Mouse (Mus musculus): ENCODE data around the gene Slc12a8. TPM values are rescaled to one million over a fixed set of nuclear protein-coding genes. Genes with fewer than 3 reads are reported as not detected.

Slc12a8 gene
- total RNA-seq, 2 experiments from 2014 or later = 0.31 to 0.47 TPM

DNA sequence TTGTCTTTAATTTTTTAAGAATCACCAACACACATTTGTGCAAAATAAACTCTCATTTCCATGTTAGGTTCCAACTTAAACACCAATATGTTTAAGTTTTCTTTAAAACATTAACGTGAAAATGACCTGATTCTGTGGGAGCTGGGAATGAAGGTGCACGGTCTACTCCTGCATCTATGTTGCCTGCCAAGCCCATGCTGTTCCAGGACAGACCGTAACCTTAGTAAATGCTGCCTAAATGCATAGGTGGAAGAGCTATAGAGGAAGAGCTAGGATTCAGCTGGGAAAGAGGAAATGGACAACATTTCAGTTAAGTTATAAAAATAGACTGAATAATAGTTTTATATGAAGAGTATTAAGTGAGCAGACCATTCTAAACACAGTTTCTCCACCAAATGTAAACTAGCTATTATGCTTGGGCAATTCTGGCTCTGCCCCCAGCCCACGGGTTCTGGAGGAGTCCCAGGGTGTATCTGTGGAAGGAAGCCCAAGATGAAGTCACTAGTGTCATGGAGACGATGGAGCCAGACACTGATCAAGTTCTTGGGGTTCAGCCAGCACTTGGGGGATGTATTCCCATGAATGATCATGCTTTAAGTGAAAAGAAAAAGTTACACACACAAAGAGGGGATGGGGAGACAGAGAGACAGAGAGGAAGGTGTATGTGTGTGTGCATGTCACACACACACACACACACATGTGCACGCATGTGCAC is 95.1 kb downstream of the Slc12a8 start:
- DNase-seq = peak; percentile 73 to 77

DNA sequence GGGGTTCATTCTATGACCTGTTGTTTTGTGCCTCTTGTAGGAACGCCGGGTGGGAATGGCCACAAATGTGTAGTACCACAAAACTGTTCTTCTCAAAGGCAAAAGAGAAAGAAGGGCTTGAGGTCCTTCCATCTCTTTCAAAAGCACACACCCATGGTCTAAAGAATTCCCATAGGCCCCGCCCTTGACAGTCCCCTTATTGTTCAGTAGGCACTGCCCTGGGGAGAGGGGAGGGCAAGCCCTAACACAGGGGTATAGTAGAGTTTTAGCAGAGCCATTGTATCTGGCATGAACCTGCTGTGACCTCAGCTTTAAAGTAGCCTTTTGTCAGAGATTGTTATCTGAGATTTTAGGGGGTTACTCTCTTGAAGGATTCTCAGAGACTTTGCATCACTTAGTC is 98.9 kb downstream of the Slc12a8 start:
- no peak for DNase-seq

DNA sequence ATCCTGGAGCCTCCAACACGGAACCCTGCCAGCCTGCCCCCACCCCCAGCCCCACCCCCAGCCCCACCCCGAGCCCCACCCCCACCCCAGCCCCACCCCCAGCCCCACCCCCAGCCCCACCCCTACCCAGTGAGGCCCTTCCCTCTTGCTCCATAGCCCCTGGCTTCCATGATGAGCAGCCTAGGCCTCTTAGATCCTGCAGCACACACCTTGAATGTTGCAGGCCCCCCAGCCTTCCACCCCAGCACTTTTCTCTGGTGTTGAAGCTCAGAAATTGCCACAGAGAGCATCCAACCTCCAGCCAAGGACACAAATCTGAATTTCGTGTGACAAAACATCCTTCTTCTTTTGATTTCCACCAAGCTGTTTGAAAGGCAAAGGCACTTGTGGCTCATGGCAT is 104.7 kb downstream of the Slc12a8 start:
- no peak for DNase-seq

DNA sequence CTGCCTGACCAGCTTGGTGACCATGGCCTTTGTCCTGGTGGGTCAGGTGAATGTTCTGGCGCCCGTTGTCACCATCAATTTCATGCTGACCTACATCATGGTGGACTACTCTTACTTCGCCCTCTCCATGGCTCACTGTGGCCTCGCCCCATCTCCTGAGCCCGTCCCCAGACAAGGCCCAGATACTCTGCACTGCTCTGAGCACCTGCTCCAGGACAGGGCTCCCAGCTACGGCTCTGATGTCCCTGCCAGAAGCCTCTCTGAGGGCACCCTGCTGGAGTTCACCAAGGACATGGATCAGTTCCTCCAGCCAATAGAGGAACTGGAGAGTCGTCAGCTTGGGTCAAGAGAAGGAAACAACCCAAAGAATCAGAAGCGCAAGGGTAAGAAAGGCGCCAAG is 107.5 kb downstream of the Slc12a8 start:
- DNase-seq = no peak

DNA sequence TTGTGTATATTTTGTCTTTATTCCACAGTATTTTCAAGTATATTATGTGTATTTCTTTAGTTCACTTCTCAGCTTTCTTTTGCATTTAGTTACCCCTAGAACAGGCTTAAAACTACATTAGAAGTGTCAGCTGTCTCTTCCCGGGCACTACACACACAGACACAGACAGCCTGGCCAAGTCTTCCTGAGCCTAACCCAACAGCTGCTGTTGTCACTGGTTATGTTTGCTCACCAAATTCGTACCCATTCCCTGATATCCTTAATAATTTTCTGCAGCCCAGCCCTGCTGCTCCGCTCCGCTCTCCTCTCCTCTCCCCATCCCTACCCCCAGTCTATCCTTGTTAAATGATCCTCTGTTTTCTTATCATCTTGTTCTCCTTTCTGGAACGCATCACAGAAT is 112.4 kb downstream of the Slc12a8 start:
- DNase-seq = no peak

DNA sequence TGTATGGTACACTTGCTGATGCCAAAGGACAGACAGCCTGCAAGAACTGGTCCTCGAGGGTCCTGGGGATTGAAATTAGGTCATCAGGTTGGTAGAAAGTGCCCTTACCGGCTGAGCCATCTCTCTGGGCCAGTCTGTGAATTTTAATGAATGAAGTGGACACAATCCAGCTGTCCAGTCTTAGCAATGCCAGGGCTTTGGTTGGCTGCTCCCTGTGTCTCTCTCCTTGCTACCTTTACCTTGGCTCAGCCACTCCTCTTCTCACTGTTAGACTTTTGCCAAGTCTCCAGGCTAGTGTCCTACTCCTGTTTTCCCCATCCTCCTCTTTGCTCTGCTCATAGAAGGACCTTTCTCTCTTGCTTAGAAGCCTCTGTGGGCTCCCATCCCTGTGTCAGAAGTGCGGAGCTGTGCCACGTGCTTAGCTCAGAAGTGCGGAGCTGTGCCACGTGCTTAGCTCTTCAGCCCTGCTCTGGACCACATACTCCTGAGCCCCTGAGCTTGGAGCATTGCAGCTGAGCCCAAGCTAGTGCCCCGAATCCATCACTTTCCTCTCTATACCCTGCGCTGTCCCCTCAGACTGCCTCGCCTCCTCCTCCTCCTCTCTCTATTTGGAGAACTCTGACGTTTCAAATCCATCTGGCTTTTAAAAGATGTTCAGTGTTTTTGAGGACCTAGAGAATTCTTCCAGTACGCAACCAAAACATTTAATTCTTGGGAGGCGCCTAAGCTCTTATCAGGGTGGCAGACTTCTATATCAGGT is 118.9 kb downstream of the Slc12a8 start:
- no peak for DNase-seq

DNA sequence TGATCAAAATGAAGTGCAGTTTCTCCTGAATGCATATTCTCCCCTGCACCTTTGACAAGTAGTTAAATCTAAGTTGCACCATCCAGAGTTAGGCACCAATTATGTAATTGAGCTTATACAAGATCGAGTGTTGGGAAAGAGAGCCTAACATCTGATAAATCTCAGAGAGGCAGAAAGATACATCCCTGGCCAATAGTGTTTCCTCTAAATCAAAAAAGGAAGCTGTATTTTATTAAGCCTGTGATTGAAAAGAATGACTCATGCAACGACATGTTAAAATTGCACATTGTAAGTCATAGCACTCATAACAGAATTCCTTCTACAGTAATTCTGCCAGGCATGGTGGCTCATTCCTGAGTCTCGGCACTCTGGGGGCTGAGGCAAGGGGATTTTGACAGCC is 124.7 kb downstream of the Slc12a8 start:
- no peak for DNase-seq

DNA sequence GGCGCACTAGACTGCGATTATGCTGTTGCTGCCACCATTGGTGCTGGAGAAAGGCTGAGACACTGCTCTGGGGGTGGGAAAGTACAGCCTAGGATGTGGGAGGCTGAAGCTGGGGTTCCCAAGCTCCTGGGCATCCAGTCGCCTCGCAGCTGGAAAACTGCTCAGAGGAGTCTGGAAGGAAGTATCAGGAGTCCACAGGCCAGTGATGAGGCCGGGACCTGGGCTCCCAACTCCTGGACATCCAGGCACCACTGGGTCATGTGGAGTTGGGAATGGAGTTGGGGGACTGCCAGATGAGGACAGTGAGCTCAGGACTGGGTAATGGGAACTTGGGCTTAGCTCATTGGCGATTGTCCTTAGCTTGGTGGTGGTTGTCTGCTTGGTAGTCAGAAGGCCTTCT is 136.0 kb downstream of the Slc12a8 start:
- no peak for DNase-seq

DNA sequence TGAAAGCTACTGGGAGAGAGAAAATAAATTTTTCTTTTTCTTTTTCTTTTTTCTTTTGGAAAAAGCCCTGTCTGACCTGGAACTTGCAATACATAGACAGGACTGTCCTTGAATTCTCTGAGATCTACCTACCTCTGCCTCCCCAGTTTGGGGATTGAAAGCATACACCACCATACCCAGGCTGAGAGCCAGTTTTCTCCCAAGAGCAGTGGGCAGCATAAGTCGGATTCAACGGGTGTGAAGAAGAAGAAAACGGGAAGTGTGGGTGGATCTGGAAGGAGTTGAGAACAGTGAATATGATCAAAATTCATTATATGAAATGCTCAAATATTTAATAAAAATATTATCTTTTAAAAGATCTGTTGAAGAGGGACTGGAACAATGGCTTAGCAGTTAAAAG is 138.3 kb downstream of the Slc12a8 start:
- DNase-seq = no peak

DNA sequence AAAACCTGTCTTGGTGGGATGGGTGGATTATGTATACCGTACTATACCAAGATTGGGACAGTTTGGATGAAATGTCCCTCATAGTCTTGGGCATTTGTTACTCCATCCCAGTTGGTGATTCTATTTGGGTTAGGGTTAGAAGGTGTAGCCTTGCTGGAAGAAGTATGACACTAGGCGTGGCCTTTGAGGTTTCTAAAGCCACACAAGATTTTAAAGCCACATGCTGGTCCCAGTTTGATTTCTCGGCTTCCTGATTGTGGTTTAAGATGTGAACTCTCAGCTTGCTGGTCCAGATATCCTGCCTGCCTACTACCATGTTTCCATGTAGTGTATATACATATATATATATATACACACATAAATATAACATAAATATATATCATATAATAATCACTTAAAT is 140.1 kb downstream of the Slc12a8 start:
- DNase-seq = no peak

DNA sequence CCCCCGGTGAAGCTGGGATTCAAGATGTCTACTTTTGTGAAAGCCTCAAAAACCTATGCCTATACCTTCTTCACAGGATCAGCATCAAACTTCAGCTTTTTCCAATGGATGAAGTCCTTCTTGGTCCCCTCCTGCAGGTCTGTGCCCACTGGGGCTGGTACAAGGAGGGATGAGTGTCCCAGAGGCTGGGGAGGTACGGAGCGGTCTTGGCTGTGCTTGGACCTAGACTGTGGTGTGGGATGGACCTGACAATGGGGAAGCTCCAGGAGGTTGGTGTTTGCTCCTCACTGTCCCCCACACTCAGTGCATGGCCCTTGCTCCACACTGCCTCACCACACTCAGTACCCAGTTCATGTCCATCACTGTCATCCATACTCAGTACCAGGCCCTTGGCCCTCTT is 141.0 kb downstream of the Slc12a8 start:
- DNase-seq = no peak

DNA sequence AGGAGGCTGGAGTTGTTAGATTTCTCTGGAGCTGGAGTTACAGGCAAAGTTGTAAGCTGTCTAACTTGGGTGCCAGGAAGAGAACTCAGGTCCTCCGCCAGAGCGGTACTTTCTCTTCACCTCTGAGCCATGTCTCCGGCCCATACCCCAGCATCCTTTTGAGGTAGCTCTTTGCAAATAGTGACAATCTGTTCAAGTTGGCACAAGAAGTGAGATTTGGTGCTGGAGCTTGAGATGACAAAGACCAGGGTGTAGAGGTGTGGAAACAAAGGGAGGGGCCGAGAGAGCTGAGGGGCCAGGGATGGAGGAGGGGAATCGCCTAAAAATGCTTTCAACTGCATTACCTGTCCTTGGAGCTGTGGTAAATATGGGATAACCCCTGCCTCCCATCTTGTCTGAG is 142.4 kb downstream of the Slc12a8 start:
- DNase-seq = no peak

DNA sequence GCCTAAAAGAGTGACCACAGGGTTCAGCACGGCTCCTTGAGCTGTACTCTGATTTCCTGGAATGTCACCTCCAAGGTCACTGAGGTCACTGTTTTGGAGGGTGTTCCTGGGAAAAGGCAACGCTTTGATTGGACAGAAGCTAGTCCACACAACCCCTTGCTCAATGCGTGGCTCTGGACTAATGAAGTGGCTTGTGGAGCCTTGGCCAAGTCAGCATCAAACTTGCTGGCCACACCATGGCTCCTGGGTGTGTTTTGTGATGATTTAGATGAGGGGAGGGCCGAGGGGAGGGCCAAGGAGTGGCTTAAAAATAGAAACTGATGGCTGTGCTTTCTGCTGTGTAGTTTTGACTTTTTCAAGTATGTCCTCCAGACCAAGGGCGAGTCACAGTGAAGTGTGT is 143.0 kb downstream of the Slc12a8 start:
- DNase-seq = peak; percentile 75 to 81

DNA sequence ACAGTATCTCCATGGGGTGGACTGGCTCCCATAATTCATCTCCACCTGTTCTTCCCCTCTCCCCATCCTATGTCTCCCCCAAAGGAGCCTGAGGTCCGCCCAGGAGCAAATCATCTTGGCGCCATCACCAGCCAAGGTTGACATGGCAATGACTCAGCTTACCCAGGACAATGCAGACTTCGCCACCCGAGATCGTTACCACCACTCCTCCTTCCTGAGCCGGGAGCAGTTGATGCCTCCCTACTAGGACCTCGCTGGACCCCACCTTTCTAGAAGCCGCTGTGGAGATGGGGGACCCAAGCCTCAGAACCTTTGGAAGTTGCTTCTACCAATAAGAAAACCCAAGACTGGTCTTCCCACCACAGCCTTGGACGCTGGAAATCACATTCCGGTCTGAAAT is 145.7 kb downstream of the Slc12a8 start:
- no peak for DNase-seq

DNA sequence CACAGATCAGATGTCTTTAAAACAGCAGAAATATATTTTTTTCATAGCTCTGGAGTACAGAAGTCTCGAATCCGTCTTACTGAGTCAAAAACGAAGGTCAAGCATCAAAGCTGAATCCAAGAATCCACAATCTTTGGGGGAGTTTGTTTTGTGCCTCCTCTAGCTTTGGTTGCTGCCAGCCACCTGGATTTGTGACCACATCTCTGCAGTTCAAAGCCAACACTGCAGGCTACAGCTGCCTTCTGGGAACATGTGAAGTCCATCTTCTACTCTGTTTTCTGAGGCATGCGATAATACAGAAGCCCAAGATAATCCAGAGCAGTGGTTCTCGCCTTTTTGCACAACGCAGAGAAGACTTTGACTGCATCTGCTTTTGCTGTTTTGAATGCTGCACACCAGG is 149.1 kb downstream of the Slc12a8 start:
- peak in 1 of 2 experiments; percentile 19 for DNase-seq

DNA sequence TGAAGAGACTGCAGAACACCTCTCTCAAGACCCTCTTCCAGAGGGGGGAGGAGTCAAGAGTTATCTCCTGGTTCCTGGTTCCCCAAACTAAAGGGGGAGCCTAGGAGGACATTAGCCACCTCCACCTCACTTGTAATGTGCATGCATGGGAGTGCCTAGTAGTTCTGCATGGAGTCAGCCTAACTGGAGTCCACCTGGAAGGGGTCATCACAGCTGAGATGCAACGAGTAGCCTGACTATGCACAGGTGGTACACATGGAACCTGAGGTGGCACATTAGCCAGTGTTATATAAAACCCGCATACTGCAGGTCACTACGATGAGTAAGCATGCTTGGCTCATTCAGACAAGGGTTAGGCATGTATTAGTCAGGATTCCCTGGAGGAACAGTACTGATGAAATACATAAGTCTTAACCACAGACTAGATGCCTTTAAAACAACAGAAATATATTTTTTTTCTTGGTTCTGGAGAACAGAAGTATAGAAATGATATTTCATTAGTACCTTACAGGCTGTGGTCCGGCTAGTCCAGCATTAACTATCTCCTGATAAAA is 149.9 kb downstream of the Slc12a8 start:
- peak in 1 of 2 experiments; percentile 7 for DNase-seq

DNA sequence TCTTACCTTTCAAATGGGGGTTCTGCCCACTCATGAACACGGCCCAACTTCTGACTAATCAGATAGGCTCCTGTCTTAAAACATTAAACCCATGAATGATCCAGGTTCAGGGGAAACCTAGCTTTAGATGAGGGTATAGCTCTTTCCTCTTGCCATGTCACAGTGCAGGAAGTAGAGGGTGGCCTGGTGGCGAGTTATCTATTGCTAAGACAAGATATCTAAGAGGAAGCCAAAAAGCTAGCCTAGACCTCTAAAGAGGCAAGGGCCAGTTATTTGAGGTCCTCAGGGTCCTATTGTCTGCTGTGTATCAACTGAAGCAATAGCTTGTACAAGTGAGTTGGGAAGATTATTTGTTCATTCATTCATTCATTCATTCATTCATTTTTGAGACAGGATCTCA is 151.3 kb downstream of the Slc12a8 start:
- DNase-seq = no peak

DNA sequence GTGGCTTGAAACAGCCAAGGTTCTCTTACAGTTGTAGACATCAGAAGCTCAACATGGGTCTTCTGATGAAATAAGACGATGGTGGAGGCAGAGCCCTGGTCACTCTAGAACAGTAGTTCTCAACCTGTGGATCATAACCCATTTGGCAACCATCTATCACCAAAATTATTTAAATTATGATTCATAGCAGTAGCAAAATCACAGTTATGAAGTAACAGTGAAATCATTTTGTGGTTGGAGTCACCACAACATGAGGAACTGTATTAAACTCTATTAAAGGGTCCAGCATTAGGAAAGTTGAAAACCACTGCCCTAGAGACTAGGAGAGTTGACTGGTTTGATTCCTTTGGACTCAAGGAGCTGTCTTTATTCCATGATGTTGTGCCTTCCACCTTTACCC is 151.9 kb downstream of the Slc12a8 start:
- DNase-seq = no peak

DNA sequence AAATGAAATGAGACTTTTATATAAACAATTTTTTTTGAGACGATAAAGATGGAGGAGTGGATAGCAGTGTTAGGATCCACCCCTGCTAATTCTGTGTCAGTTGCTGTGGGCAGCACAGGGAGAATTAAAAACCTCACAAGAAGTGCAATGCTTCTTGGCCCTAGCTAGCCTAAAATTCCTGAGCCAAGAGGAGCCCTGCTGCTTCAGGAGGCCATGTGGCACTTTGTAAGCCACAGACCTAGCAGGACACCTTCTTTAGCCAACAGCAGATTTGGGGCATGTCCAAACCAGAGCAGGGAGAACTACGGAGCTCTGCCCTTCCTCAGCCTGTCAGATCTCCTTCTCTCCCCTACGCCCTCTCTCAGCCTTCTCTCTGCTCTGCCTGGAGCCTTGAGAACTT is 153.2 kb downstream of the Slc12a8 start:
- peak; percentile 58 to 67 for DNase-seq

DNA sequence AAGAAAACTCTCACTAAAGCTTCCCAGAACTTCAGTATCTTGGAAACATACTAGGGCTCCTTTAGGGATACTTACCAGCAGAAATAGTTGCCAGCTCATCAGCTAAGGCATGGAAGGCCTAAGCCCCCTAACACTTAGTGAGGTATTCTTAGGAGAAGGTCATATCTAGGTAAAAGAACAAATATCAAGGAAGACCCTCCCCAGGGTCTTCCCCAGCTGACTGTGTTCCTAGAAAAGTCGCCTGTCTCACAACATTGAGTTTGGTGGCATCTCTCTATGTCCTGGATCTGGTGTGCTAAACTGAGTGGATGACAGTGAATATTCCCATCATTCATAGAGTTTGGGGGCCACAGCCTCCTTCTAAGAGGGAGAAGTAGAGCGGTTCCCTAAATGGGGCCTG is 153.8 kb downstream of the Slc12a8 start:
- DNase-seq = no peak

DNA sequence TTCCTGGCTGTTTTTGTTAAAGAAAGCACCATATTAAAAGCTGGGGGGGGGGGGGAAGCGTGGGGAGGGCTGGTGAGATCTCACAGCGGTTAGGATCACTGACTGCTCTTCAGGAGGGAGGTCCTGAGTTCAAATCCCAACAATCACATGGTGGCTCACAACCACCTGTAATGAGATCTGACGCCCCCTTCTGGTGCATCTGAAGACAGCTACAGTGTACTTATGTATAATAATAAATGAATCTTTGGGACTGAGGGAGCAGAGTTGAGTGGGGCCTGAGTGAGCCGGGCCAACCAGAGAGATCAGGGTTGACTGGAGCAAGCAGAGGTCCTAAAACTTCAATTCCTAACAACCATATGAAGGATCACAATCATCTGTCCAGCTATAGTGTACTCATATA is 155.1 kb downstream of the Slc12a8 start:
- DNase-seq = no peak

DNA sequence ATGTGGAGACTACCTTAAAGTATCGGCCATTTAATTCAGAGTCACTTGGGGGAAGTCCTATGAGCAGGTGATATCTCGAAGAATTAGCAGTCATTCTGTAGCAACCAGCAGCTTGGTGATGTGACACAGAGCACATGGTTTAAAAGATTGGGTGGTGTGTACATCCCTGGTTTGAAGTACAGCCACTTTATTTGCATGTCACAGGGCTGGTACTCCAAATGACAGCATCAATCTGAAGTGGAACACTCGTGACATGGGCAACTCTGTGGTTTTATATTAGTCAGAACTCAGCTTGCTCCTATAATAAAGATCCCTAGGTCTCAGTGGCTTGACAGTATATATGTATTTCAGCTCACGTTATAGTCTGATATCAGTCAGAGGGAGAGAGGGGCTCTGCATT is 155.5 kb downstream of the Slc12a8 start:
- no peak for DNase-seq

DNA sequence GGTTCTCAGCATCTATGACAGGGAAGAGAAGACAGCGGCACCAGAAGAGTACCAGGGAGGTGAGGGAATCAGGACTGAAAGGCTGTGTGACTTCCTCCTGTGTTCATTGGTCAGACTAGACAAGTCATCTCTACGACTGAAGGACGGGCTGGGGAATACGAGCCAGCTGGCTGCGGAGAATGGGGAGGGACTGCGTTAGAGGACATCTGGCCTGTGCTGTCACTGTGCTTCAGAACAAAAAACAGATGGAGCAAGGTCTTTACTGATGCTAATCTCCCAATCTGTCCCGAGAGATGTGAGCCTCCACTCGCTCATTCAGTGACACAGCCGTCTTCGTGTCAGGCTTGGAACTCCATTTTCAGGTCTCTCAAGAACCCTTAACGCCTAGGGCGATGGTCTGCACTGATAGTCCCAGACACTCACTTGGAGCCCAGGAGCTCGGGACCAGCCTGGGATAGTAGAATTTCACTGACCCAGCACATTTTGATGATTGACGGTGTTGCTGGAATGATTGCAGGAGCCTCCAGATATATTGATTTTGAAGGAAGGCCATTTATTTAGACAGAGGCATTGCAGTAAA is 156.5 kb downstream of the Slc12a8 start:
- peak; percentile 73 to 82 for DNase-seq
